10 mouse cellular contexts compared by ENCODE assay signal in genomic region chr16:92606491-92606965, GRCm38 (mm10).
A peak's percentile ranks its signal among the peaks of the same experiment; 100 is the strongest.
DNase-seq lines count a peak whose midpoint lies in the region; ATAC-seq lines count a peak whose summit lies in the region.
"Had no signal": no experiment of that assay in that cellular context is flagged by ENCODE, and none has a peak within 500 bp of the region (broad histone marks: within the 10 kb centered on the region; RNA-seq: fewer than 3 reads in every experiment).

No protein-coding gene starts in this region.

- H3K27me3 ChIP-seq in heart, embryonic 13.5 days (replicated peaks): peaks cover 55% of the 10 kb centered on the region
- H3K27me3 ChIP-seq in neural tube, embryonic 11.5 days (ENCODE audit: control insufficient read depth, insufficient read depth, low read length): peaks cover 10% of the 10 kb centered on the region
- H3K27me3 ChIP-seq in midbrain, embryonic 14.5 days (ENCODE audit: control insufficient read depth, insufficient read depth, low read length): peaks cover 9% of the 10 kb centered on the region
- H3K27me3 ChIP-seq: Patski had no signal

- no peak overlapping the region for H3K9ac ChIP-seq in heart, embryonic 13.5 days
- no peak overlapping the region for H3K9ac ChIP-seq in neural tube, embryonic 11.5 days (ENCODE audit: low read length)
- no peak overlapping the region for H3K9ac ChIP-seq in midbrain, embryonic 14.5 days (replicated peaks; ENCODE audit: low read length)

- H3K9me3 ChIP-seq in heart, embryonic 13.5 days: no peaks in the 10 kb centered on the region
- H3K9me3 ChIP-seq in neural tube, embryonic 11.5 days (ENCODE audit: control insufficient read depth, low read length): no peaks in the 10 kb centered on the region
- no peaks in the 10 kb centered on the region for H3K9me3 ChIP-seq in midbrain, embryonic 14.5 days (ENCODE audit: control insufficient read depth, low read length)

- peak; percentile 54; the same call in 1 of the 2 replicates for ATAC-seq in heart, embryonic 13.5 days (ENCODE audit: extremely low read depth, insufficient number of reproducible peaks, low FRiP score, low TSS enrichment)
- ATAC-seq in neural tube, embryonic 11.5 days (ENCODE audit: insufficient read depth, low FRiP score, low TSS enrichment): 0 out of 2 replicates have a peak, but pooled peaks have one; percentile 27
- ATAC-seq in midbrain, embryonic 14.5 days (ENCODE audit: low FRiP score, low TSS enrichment): peak; percentile 37
- ATAC-seq: Patski had no signal

- H3K36me3 ChIP-seq in heart, embryonic 13.5 days: no peaks in the 10 kb centered on the region
- H3K36me3 ChIP-seq in neural tube, embryonic 11.5 days (ENCODE audit: control insufficient read depth, insufficient read depth, low read length): no peaks in the 10 kb centered on the region
- no peaks in the 10 kb centered on the region for H3K36me3 ChIP-seq in midbrain, embryonic 14.5 days (ENCODE audit: control insufficient read depth, insufficient read depth, low read length)

- H3K4me3 ChIP-seq in heart, embryonic 13.5 days: no peak overlapping the region; the same call in 1 of the 2 replicates
- H3K4me3 ChIP-seq in neural tube, embryonic 11.5 days (ENCODE audit: low read depth, low read length): no peak overlapping the region
- no peak overlapping the region for H3K4me3 ChIP-seq in midbrain, embryonic 14.5 days (replicated peaks; ENCODE audit: low read depth, low read length)

- peaks cover 15% of the 10 kb centered on the region for H3K4me1 ChIP-seq in heart, embryonic 13.5 days
- 0 out of 2 replicates have a peak, but pooled peaks cover 6% of the 10 kb centered on the region for H3K4me1 ChIP-seq in neural tube, embryonic 11.5 days (ENCODE audit: control insufficient read depth, insufficient read depth, low read length)
- peaks cover 12% of the 10 kb centered on the region for H3K4me1 ChIP-seq in midbrain, embryonic 14.5 days (ENCODE audit: control insufficient read depth, insufficient read depth, low read length)

- 86% methylated on average over 7 of the region's 7 CpGs for WGBS in heart, embryonic 13.5 days
- WGBS in neural tube, embryonic 11.5 days: 87% methylated on average over 7 of the region's 7 CpGs
- 85% methylated on average over 7 of the region's 7 CpGs for WGBS in midbrain, embryonic 14.5 days

- no peak overlapping the region for H3K4me2 ChIP-seq in heart, embryonic 13.5 days
- no peak overlapping the region for H3K4me2 ChIP-seq in neural tube, embryonic 11.5 days (ENCODE audit: low read depth)
- H3K4me2 ChIP-seq in midbrain, embryonic 14.5 days (ENCODE audit: low read length): no peak overlapping the region

- H3K27ac ChIP-seq in heart, embryonic 13.5 days (replicated peaks): no peak overlapping the region
- H3K27ac ChIP-seq in neural tube, embryonic 11.5 days (ENCODE audit: low read depth, low read length): no peak overlapping the region
- no peak overlapping the region for H3K27ac ChIP-seq in midbrain, embryonic 14.5 days (replicated peaks; ENCODE audit: low read depth, low read length)

- no peak for DNase-seq in heart, adult 8-10 months (ENCODE audit: low spot score)
- no peak for DNase-seq in neural tube, embryonic 11.5 days (ENCODE audit: low spot score)
- DNase-seq in neural tube, embryonic 10.5 days (ENCODE audit: extremely low spot score, low spot score): no peak
- DNase-seq in midbrain, embryonic 14.5 days: no peak
- no peak for DNase-seq in embryo, embryonic 10 days (ENCODE audit: low spot score)
- DNase-seq in frontal cortex, postnatal 36 days (ENCODE audit: low spot score in 2 of 2): no peak
- no peak for DNase-seq in cerebellum, postnatal 10 days
- DNase-seq: cerebellum, adult 11-12 months had no signal
